Mouse (Mus musculus) lung, postnatal 0 days (tissue): ENCODE data around the gene AU018091. TPM values are rescaled to one million over a fixed set of nuclear protein-coding genes. Genes with fewer than 3 reads are reported as not detected.

ENCODE experiments used
- ATAC-seq: fragments of 200-750 bp; cut with Nextera tagmentation; 2 replicates; pipeline ENCODE4 v1.8.0; 2017; ENCODE audit warnings: moderate library complexity
- DNase-seq: peaks from one replicate; pipeline ENCODE4 v3.0.0-alpha.2; 2016; ENCODE audit warnings: low spot score
- H3K27ac ChIP-seq: fragments of 300-500 bp; sonication (generic); 2 replicates; pipeline ENCODE4 v1.5.1; 2014; ENCODE audit warnings: antibody characterized with exemption, mild to moderate bottlenecking, low read length, mixed read lengths
- H3K27me3 ChIP-seq: fragments of 300-500 bp; sonication (generic); replicated peaks from 2 replicates; pipeline ENCODE4 v1.6.1; 2014; ENCODE audit warnings: low read length, mixed read lengths; ENCODE audit not compliant: insufficient read depth
- H3K36me3 ChIP-seq: fragments of 300-500 bp; sonication (generic); 2 replicates; pipeline ENCODE4 v1.6.1; 2014; ENCODE audit warnings: low read length, mixed read lengths; ENCODE audit not compliant: insufficient read depth
- H3K4me1 ChIP-seq: fragments of 300-500 bp; sonication (generic); 2 replicates; pipeline ENCODE4 v1.6.1; 2014; ENCODE audit warnings: antibody characterized with exemption, low read depth, low read length, mixed read lengths; ENCODE audit not compliant: insufficient read depth
- H3K4me2 ChIP-seq: fragments of 300-500 bp; sonication (generic); replicated peaks from 2 replicates; pipeline ENCODE4 v1.6.1; 2014; ENCODE audit warnings: low read depth, mild to moderate bottlenecking, low read length, moderate library complexity, mixed read lengths
- H3K4me3 ChIP-seq: fragments of 300-500 bp; sonication (generic); 2 replicates; pipeline ENCODE4 v1.5.1; 2014; ENCODE audit warnings: low read depth, low read length
- H3K9ac ChIP-seq: fragments of 300-500 bp; sonication (generic); replicated peaks from 2 replicates; pipeline ENCODE4 v1.6.1; 2014; ENCODE audit warnings: low read depth, mild to moderate bottlenecking
- H3K9me3 ChIP-seq: fragments of 300-500 bp; sonication (generic); 2 replicates; pipeline ENCODE4 v1.6.1; 2016; ENCODE audit warnings: low read length, mixed read lengths
- CTCF ChIP-seq: IDR thresholded peaks from 2 replicates; pipeline ENCODE4 v1.5.1; 2016; ENCODE audit warnings: antibody characterized with exemption, mild to moderate bottlenecking
- EP300 ChIP-seq: IDR thresholded peaks from 2 replicates; pipeline ENCODE4 v1.6.1; 2016; ENCODE audit warnings: antibody characterized with exemption, mild to moderate bottlenecking, control low read depth
- WGBS: fragments of 180-500 bp; shearing (Covaris S2); extraction: QIAGEN DNeasy Blood & Tissue Kit; methylation state at CpG from one replicate; pipeline ENCODE4 v1.1.7; 2014; 5-methylcytosine and 5-hydroxymethylcytosine counted together
- polyA plus RNA-seq: library from polyadenylated mRNA; unstranded; fragments of >200 nt; fragmentation: Nextera tagmentation; extraction: Ambion mirVana; gene quantifications from 2 replicates; pipeline ENCODE4 v1.2.1, GENCODE M21; 2015

The AU018091 gene
- polyA plus RNA-seq, result 0.14 and 0.17 TPM in 2 replicates

GRCm38 (mm10) chr7:3168925-3169324 lies at the start of gene AU018091:
Gene AU018091, minus strand, starts transcription at chr7:3169203.
- TF ChIP-seq EP300 (no peak), CTCF (no peak)
- Histone ChIP-seq H3K4me3 (no peak within 1 kb of the TSS), H3K27ac (no peak within 1 kb of the TSS), H3K27me3 (no peaks in the 10 kb centered on the region), H3K4me1 (no peaks in the 10 kb centered on the region), H3K9ac (no peak within 1 kb of the TSS), H3K9me3 (no peaks in the 10 kb centered on the region), H3K4me2 (no peak within 1 kb of the TSS), H3K36me3 (no peaks in the 10 kb centered on the region)
- DNase-seq (no peak), ATAC-seq (no peak)
- WGBS, result 78% methylated on average over 3 of the region's 3 CpGs

DNA sequence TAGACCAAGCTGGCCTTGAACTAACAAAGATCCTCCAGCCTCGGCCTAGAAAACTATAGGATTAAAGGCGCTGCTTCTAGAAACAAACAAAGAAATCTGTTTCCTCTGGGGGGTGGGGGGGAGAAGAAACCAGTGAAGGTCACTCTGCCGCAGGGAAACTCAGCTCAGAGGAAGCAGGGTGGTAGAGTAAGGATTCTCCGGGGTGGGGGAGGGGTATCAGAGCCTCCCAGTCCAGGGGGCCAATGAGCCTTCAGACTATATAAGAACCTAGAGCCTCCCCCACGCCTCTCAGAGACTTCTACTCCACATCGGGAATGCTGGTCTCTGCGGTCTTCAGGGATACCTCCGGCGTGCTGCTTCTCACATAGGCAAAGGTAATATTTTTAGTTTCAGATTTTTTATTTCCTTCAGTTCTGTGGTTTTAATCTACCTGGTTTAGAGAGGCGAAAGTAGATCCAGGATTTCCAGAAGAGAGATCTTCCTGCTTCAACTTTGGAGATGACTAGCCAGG lies 48.6 kb upstream of the AU018091 start:
- H3K4me1 ChIP-seq, result no peaks in the 10 kb centered on the region
- H3K27me3 ChIP-seq, result no peaks in the 10 kb centered on the region
- no peak overlapping the region for H3K9ac ChIP-seq
- no peak overlapping the region for H3K4me3 ChIP-seq
- H3K36me3 ChIP-seq, result no peaks in the 10 kb centered on the region
- 27% methylated on average over 10 of the region's 10 CpGs for WGBS
- no peak overlapping the region for H3K27ac ChIP-seq
- TF ChIP-seq EP300 (no peak), CTCF (no peak)
- H3K4me2 ChIP-seq, result no peak overlapping the region
- ATAC-seq, result no peak
- no peak for DNase-seq
- no peaks in the 10 kb centered on the region for H3K9me3 ChIP-seq

DNA sequence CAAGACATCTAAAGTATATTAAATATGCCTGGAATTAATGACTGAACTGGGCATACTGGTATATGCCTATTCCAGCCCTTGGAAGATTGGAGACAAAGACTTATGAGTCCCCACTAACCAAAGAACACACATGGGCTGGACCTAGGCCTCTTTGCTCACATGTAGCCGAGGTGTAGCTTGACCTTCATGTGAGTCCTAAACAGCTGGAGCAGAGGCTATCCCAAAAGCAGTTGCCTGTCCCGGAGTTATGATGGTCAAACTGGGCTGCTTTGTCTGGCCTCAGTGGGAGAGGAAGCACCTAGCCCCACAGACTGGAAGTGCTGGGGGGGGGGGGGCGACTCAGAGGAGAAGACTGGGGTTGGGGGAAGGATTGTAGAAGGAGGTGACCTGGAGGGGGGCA lies 47.3 kb upstream of the AU018091 start:
- no peaks in the 10 kb centered on the region for H3K27me3 ChIP-seq
- no peak overlapping the region for H3K27ac ChIP-seq
- no peak overlapping the region for H3K4me3 ChIP-seq
- H3K4me2 ChIP-seq, result no peak overlapping the region
- 88% methylated on average over 2 of the region's 3 CpGs for WGBS
- no peak overlapping the region for H3K9ac ChIP-seq
- H3K36me3 ChIP-seq, result no peaks in the 10 kb centered on the region
- H3K9me3 ChIP-seq, result no peaks in the 10 kb centered on the region
- H3K4me1 ChIP-seq, result no peaks in the 10 kb centered on the region
- TF ChIP-seq CTCF (no peak), EP300 (no peak)
- DNase-seq, result no peak
- ATAC-seq, result no peak

DNA sequence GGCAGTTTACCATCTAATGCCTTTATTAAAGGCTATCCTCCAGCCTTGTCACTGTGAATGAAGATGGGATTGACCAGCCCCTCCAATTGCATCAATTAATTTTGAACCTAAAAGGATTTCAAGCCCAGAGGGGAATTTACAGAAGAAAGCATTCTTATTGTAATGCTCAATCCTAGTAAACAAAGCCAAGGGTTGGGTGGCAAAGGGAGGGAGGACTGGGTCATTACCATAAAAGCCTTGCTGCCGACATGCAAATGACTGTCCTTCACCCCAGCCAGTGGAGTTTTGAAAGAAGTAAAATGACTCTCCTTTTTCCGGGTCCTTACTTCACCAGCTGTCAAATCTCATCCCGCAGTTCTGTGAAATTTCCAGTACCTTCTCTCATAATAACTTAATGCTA lies 44.6 kb upstream of the AU018091 start:
- DNase-seq, result no peak
- Histone ChIP-seq H3K4me2 (no peak overlapping the region), H3K9ac (no peak overlapping the region), H3K4me1 (no peaks in the 10 kb centered on the region), H3K9me3 (no peaks in the 10 kb centered on the region), H3K36me3 (no peaks in the 10 kb centered on the region), H3K27ac (no peak overlapping the region), H3K4me3 (no peak overlapping the region), H3K27me3 (no peaks in the 10 kb centered on the region)
- 14% methylated on average over 3 of the region's 3 CpGs for WGBS
- no peak for ATAC-seq
- TF ChIP-seq CTCF, result no peak
- TF ChIP-seq EP300, result no peak

DNA sequence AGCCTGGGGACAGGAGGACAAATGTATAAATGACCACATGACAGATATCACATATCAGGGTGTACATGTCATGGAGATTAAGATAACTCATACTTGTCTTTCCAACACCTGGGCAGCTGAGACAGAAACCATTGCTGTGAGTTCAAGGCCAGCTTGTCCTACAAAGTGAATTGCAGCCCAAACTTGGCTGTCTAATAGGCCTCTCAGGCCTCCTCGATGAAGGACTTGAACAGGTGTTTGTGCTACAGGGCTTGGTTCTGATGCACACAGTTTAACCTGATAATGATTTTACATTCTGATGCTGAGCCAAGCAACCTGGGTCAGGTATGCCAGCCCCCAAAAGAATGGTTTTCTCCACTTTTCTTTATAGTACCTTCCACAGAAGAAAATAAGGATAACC lies 44.2 kb upstream of the AU018091 start:
- Histone ChIP-seq H3K4me2 (no peak overlapping the region), H3K4me3 (no peak overlapping the region), H3K9ac (no peak overlapping the region), H3K9me3 (no peaks in the 10 kb centered on the region), H3K36me3 (no peaks in the 10 kb centered on the region), H3K27ac (no peak overlapping the region), H3K4me1 (no peaks in the 10 kb centered on the region), H3K27me3 (no peaks in the 10 kb centered on the region)
- DNase-seq (no peak), ATAC-seq (no peak)
- WGBS, result 59% methylated on average over 1 of the region's 1 CpGs
- no peak for TF ChIP-seq EP300
- TF ChIP-seq CTCF, result no peak

DNA sequence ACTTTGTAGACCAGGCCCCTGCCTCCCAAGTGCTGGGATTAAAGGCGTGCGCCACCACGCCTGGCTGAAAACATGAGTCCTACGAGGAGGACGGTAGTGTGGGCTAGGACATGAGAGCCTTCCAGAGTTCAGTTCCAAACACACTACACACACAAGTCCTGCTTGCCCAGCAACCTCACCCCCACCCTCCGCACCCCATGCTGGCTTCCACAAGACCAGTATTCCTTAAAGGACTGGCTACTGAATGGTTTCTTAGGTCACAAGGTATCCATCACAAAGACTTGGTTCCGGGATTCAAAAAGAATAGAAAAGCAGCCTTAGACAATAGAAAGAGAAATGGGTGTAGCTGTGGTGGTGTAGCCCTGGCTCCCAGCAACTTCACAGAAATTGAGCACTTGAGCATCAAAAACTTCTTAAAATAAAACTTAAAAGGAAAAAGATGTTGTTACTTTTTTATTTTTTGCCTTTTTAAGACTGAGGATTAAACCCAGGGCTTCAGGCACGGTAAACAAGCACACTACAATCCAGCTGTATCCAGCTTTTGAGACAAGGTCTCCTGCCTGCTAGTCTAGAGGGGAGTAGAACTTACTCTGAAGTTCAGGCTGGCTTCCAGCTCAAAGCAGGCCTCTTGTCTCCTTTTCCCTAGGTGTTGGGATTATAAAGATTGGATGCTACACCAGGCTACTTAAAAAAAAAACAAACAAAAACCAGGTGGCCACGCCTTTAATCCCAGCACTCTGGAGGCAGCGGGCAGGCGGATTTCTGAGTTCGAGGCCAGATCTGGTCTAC lies 43.2 kb upstream of the AU018091 start:
- no peak overlapping the region for H3K4me2 ChIP-seq
- H3K36me3 ChIP-seq, result no peaks in the 10 kb centered on the region
- no peak for TF ChIP-seq CTCF
- TF ChIP-seq EP300, result no peak
- ATAC-seq (no peak), DNase-seq (no peak)
- no peaks in the 10 kb centered on the region for H3K27me3 ChIP-seq
- WGBS, result 74% methylated on average over 12 of the region's 12 CpGs
- no peak overlapping the region for H3K4me3 ChIP-seq
- H3K9ac ChIP-seq, result no peak overlapping the region
- H3K9me3 ChIP-seq, result no peaks in the 10 kb centered on the region
- no peak overlapping the region for H3K27ac ChIP-seq
- H3K4me1 ChIP-seq, result no peaks in the 10 kb centered on the region
